12 mouse cellular contexts compared by ENCODE assay signal in the genomic region with DNA sequence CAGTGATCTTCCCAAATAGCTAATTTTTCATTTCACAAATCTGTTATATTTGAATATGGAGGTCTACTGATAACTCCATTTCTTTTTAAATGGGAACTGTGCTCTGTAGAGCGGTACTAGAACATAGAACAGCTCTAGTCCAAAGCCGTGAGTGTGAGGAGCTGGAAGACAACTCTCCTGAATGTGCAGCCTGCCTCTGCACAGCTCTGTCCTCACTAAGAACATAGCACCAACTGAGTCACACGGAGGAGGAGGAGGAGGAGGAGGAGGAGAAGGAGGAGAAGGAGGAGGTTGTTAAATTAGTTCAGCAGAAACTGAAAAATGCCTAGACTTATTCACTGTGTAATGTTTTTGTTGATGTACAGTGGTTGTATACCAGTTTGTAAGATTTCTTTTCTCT.
"Had no signal": no experiment of that assay in that cellular context is flagged by ENCODE, and none has a peak within 500 bp of the region (broad histone marks: within the 10 kb centered on the region; RNA-seq: fewer than 3 reads in every experiment).

No protein-coding gene starts in this region.

- H3K4me1 ChIP-seq: heart, embryonic 13.5 days; kidney, embryonic 15.5 days; limb, embryonic 13.5 days; limb, embryonic 15.5 days; liver, embryonic 12.5 days had no signal

- H3K4me3 ChIP-seq: gastrocnemius, adult 2 months; heart, embryonic 13.5 days; heart, embryonic 15.5 days; hindbrain, embryonic 13.5 days; hindbrain, embryonic 15.5 days; kidney, embryonic 15.5 days; limb, embryonic 13.5 days; limb, embryonic 15.5 days; liver, embryonic 12.5 days had no signal

- H3K27ac ChIP-seq: gastrocnemius, adult 2 months; heart, embryonic 13.5 days; heart, embryonic 15.5 days; hindbrain, embryonic 13.5 days; hindbrain, embryonic 15.5 days; hindbrain, postnatal 0 days; kidney, embryonic 15.5 days; kidney, postnatal 0 days; limb, embryonic 13.5 days; limb, embryonic 15.5 days; liver, embryonic 12.5 days; liver, embryonic 14.5 days had no signal
